Mouse (Mus musculus) c-Kit-negative CD71-positive TER-119-positive erythroid progenitor cells, embryonic 14.5 days (primary cell): ENCODE data around the gene Disp2.

Source experiments
- DNase-seq: peaks from one replicate; pipeline ENCODE4 v3.0.0-alpha.2; 2013; ENCODE audit warnings: low read depth, low spot score

Disp2 gene

GRCm38 (mm10) chr2:118779504-118780480 is at the start of gene Disp2:
Gene Disp2 (plus strand): TSS chr2:118779719.
- peak; percentile 55 for DNase-seq

- DNase-seq, result no peak
These were observed 49.5 kb upstream of the Disp2 start for GRCm38 (mm10) chr2:118729816-118730621.

- no peak for DNase-seq
These were observed 49.0 kb upstream of the Disp2 start for GRCm38 (mm10) chr2:118730622-118730915.

GRCm38 (mm10) chr2:118731981-118732380 is 47.5 kb upstream of the Disp2 start:
- DNase-seq, result no peak

DNA sequence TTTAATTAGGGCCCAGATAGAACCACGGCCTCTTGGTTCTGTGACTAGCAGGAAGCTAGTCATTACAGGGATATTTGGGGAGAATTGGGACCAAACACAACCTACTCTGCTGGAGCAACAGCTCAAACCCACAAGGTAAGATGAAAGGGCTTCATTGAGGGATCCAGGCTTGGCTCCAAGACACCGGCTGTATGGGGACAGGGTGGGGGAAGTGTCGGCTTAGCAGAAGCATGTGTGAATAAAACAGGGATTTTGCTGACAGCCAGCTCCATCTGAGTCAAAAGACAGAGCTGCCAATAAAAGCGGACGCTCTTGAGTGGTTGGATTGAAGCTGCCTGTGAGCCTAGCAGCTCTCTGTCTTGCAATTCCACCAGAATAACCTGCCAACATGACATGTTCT is 46.2 kb upstream of the Disp2 start:
- no peak for DNase-seq

DNA sequence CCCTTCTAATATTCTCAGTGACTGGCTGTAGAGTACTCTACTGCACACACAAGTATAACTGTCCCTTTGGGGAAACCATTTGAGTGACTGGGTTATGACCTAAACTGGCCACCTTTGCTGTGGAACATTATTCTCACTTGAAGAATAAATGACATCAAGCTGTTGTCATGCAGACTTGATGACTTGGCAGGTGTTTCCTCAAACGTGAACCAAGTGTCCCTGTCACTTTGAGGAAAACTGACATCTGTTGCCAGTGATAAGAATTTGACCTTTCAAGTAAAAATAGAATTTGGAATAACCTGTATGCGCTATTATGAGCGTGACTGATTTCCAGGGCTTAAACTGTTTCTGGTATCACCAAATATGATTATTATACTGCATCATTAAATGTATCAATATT is 39.2 kb upstream of the Disp2 start:
- DNase-seq, result no peak

GRCm38 (mm10) chr2:118741183-118741582 is 38.3 kb upstream of the Disp2 start:
- no peak for DNase-seq

- DNase-seq, result peak; percentile 54
These were observed 36.1 kb upstream of the Disp2 start for GRCm38 (mm10) chr2:118743261-118743943.

DNA sequence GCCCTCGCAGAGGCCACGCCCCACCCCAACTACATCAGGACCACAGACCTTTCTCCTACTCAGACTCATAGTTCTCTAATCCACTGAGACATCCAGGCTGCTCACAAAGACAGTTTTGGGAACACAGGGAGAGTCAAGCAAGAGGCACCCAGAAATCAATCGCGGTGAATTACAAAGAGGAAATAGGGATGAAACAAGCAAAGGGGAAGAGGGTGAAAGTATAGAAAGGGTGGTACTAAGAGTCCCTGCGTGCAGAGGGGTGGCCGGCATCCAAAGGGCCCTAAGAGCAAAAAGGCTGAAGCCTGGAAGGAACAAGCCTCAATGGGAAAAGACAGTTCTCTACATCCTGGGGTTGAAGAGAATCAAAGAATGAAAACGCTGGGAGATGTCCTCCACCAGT is 34.9 kb upstream of the Disp2 start:
- no peak for DNase-seq

GRCm38 (mm10) chr2:118745232-118745884 is 34.2 kb upstream of the Disp2 start, which contains the start of gene Inafm2:
Gene Inafm2 (plus strand): TSS chr2:118745758.
- DNase-seq, result peak; percentile 64

DNA sequence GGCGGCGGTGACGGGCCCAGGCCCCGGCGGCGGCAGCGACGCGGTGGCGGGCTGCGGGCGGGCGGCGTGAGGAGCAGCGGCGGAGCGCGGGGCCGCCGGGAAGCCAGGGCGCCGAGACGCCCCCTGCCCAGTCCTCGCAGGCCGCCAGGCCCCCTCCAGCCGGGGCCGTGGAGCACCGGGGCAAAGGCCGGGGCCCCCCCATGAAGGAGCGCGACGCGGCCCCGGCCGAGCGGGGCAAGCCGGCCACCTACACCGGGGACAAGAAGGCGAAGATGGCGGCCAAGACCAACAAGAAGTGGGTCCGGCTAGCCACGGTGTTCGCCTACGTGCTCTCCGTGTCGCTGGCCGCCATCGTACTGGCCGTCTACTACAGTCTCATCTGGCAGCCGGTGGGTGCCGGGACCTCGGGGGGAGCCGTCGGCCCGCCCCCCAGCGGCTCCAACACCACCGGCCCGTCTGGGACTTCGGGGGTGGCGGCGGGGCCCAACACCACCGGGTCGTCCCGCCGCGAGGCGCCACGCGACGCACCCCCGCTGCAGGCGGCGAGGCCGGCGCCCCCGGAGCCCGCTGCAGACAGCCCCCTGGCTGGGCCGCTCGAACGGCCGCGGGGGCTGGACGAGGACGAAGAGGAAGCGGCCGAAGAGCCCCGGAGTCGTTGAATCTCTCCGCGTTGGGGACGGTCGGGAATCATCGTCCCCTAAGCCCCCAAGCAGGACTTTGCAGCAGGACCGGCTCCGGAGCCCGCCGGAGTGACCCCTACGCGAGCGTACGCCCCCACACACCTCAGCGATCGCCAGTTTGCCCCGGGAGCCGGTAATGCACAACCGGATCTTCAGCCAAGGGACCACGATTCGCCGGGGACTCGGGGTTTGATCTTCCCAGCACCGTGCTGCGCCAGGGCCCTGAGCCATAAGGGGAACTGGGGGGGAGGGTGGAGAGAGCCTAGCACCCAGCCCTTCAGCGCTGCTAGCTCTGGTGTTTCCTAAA is 33.3 kb upstream of the Disp2 start:
- no peak for DNase-seq

DNA sequence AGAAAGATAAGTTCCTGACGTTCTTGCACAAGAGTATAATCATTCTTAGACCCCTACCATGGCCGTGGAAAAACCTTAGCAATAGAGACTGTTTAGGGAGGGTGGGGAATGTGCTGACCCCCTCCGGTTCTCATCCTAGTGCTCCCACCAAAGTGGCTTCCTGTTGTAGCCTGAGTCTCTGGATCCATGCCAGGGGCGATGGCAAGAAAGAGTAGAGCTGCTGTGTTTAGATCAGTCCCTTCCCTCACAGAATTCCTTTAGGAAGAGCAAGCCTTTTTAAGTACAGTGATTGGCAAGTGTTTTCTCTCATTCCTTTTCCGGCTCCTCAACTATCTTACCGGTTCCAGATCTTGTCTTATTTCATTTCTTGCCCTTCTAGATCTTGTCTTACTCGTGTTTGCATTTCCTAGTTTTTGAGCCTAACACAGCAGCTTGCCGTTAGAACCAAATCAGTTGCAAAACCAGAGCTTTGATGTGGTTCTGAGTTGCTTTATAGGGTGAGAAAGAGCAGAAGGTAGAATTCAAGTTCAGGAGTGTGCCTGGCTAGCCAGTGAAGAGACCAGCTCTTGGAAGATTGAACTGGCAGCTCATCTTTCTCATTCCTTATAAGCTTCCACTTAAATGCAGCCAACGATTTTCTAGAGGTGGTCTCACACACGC is 32.1 kb upstream of the Disp2 start:
- no peak for DNase-seq

- DNase-seq, result no peak
These were observed 30.1 kb upstream of the Disp2 start for GRCm38 (mm10) chr2:118749341-118749884.

- no peak for DNase-seq
These were observed 29.0 kb upstream of the Disp2 start for GRCm38 (mm10) chr2:118750476-118750875.

- no peak for DNase-seq
These were observed 27.4 kb upstream of the Disp2 start for GRCm38 (mm10) chr2:118751896-118752791.

GRCm38 (mm10) chr2:118752792-118753108 is 26.8 kb upstream of the Disp2 start:
- no peak for DNase-seq

DNA sequence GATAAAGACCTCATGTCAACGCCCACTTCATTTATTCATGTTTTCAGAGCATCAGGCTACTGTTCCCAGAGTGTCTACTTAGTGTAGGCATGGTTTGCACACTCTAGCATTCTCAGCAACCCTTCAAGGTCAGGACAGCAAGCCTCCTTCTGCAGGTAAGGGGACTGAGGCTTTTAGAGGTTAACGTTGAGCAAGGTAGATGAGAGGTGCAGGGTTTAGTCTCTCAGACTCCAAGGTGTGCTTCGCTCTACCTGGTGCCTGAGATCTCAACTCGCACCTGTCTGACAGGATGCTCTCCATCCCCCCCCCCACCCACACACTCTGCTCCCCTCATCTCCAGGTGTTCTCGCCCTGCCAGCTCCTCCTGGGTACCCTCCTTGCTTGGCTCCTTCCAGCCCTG is 25.4 kb upstream of the Disp2 start:
- DNase-seq, result no peak

DNA sequence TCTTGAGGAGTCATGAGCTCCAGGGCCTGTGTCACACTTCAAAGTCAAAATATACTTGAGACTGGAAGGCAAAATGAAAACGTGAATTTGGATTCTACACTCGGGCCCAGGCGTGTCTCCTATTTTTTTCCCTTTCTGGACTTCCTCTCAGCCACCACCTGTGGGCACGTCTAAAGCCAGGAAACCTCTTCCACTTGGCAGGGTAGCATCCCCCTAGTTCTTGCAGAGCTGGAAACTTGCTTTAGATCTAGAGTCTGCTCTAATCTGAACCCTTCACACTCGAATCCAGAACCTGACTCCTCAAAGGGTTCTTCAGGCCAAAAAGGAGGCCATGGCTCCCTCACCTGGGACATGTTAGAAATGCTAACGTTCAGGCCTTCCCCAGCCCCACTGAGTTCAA is 24.1 kb upstream of the Disp2 start:
- no peak for DNase-seq

DNA sequence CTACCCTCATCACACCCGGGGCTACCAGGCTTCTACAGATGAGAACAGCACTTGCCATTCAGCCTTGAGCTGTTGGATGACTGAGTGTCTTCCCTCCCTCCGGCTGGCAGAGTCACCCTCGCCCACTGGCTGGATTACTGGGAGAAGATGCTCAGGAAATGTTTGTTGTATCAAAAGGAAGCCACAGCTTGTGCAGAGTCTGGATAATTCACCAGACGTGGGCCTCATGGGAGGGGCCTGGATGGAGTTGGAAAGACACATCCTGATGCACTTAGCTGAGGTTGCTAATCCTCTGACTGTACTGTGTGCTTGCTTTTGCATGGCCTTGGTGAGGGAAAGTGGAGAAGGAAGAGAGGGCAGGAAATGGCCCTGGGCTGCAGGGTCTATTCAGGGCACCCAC is 23.4 kb upstream of the Disp2 start:
- DNase-seq, result no peak
